Mouse (Mus musculus): ENCODE measurements around the gene Nhlh1. TPM values are rescaled to one million over a fixed set of nuclear protein-coding genes. Genes with fewer than 3 reads are reported as not detected.

Gene Nhlh1
- total and polyA plus RNA-seq, 3 experiments = not detected

- Histone ChIP-seq H3K9ac (ENCODE audit: control insufficient read depth, low read depth, low read length, poor library complexity, severe bottlenecking) (no peak overlapping the region), H3K27me3 (ENCODE audit: control insufficient read depth in 1 of 2, insufficient read depth in 2 of 2, low read length in 2 of 2) (no peaks in the 10 kb centered on the region), H3K27ac (ENCODE audit: control insufficient read depth, low read depth, low read length) (no peak overlapping the region), H3K4me3 (ENCODE audit: control insufficient read depth in 1 of 2, insufficient read depth in 1 of 2, low read depth in 2 of 2, low read length in 2 of 2) (no peak overlapping the region), H3K9me3 (replicated peaks; ENCODE audit: insufficient read depth, low read length) (no peaks in the 10 kb centered on the region), H3K4me1 (ENCODE audit: control insufficient read depth in 1 of 2, insufficient read depth in 2 of 2, low read length in 2 of 2) (no peaks in the 10 kb centered on the region), H3K36me3 (ENCODE audit: control insufficient read depth in 1 of 2, insufficient read depth in 2 of 2, low read length in 2 of 2) (no peaks in the 10 kb centered on the region), H3K79me2 (ENCODE audit: control insufficient read depth, insufficient read depth, low read length, poor library complexity) (no peaks in the 10 kb centered on the region)
- TF ChIP-seq NELFE (IDR thresholded peaks at IDR 0.05; ENCODE audit: low read depth, low read length) = no peak
- no peak for TF ChIP-seq KAT2A (conservative IDR thresholded peaks at IDR 0.05; ENCODE audit: low read depth, low read length)
- TF ChIP-seq CTCF (IDR thresholded peaks at IDR 0.05 in 2 of 3, conservative IDR thresholded peaks at IDR 0.05 in 1 of 3; ENCODE audit: control insufficient read depth in 1 of 3, insufficient read depth in 1 of 3, low read depth in 2 of 3, low read length in 3 of 3, poor library complexity in 1 of 3, severe bottlenecking in 1 of 3) = no peak
- no peak for TF ChIP-seq ZMIZ1 (IDR thresholded peaks at IDR 0.05; ENCODE audit: low read depth, low read length)
- no peak for TF ChIP-seq TAL1 (IDR thresholded peaks at IDR 0.05; ENCODE audit: low read length)
- no peak for TF ChIP-seq MEF2A (IDR thresholded peaks at IDR 0.05; ENCODE audit: extremely low read depth, insufficient replicate concordance, low read depth, low read length, poor library complexity, severe bottlenecking)
- no peak for DNase-seq (ENCODE audit: low read depth, low spot score)
Measured at GRCm38 (mm10) chr1:172015312-172015939, 41.9 kb downstream of the Nhlh1 start.

GRCm38 (mm10) chr1:172014771-172015170, 42.6 kb downstream of the Nhlh1 start:
- no peak for DNase-seq (ENCODE audit: low read depth, low spot score)
- Histone ChIP-seq H3K36me3 (ENCODE audit: control insufficient read depth in 1 of 2, insufficient read depth in 2 of 2, low read length in 2 of 2) (no peaks in the 10 kb centered on the region), H3K27me3 (ENCODE audit: control insufficient read depth in 1 of 2, insufficient read depth in 2 of 2, low read length in 2 of 2) (no peaks in the 10 kb centered on the region), H3K4me3 (ENCODE audit: control insufficient read depth in 1 of 2, insufficient read depth in 1 of 2, low read depth in 2 of 2, low read length in 2 of 2) (no peak overlapping the region), H3K4me1 (ENCODE audit: control insufficient read depth in 1 of 2, insufficient read depth in 2 of 2, low read length in 2 of 2) (no peaks in the 10 kb centered on the region), H3K79me2 (ENCODE audit: control insufficient read depth, insufficient read depth, low read length, poor library complexity) (no peaks in the 10 kb centered on the region), H3K9me3 (replicated peaks; ENCODE audit: insufficient read depth, low read length) (no peaks in the 10 kb centered on the region), H3K27ac (ENCODE audit: control insufficient read depth, low read depth, low read length) (no peak overlapping the region), H3K9ac (ENCODE audit: control insufficient read depth, low read depth, low read length, poor library complexity, severe bottlenecking) (no peak overlapping the region)
- TF ChIP-seq EP300 (IDR thresholded peaks at IDR 0.05; ENCODE audit: low read depth in 1 of 2, low read length in 2 of 2) (no peak), SIN3A (IDR thresholded peaks at IDR 0.05; ENCODE audit: low read length) (no peak), HCFC1 (IDR thresholded peaks at IDR 0.05; ENCODE audit: low read depth, low read length) (no peak), UBTF (IDR thresholded peaks at IDR 0.05; ENCODE audit: borderline replicate concordance, insufficient read depth, low read depth, low read length) (no peak), CHD2 (IDR thresholded peaks at IDR 0.05; ENCODE audit: low read length) (no peak), JUND (IDR thresholded peaks at IDR 0.05; ENCODE audit: low read depth, low read length) (no peak), POLR2AphosphoS5 (IDR thresholded peaks at IDR 0.05; ENCODE audit: borderline replicate concordance, low read depth, low read length) (no peak)

GRCm38 (mm10) chr1:172012030-172012429, 45.3 kb downstream of the Nhlh1 start:
- TF ChIP-seq GABPA (IDR thresholded peaks at IDR 0.05; ENCODE audit: low read depth, low read length) (no peak), JUND (IDR thresholded peaks at IDR 0.05; ENCODE audit: low read depth, low read length) (no peak), CHD1 (IDR thresholded peaks at IDR 0.05; ENCODE audit: low read depth, low read length) (no peak), CTCF (IDR thresholded peaks at IDR 0.05 in 2 of 3, conservative IDR thresholded peaks at IDR 0.05 in 1 of 3; ENCODE audit: control insufficient read depth in 1 of 3, insufficient read depth in 1 of 3, low read depth in 2 of 3, low read length in 3 of 3, poor library complexity in 1 of 3, severe bottlenecking in 1 of 3) (peak; percentile 81 to 83 (median 83)), MAX (IDR thresholded peaks at IDR 0.05; ENCODE audit: low read length) (no peak), SIN3A (IDR thresholded peaks at IDR 0.05; ENCODE audit: low read length) (0 out of 2 replicates have a peak, but pooled peaks have one; percentile 36), MEF2A (IDR thresholded peaks at IDR 0.05; ENCODE audit: extremely low read depth, insufficient replicate concordance, low read depth, low read length, poor library complexity, severe bottlenecking) (no peak), MAZ (IDR thresholded peaks at IDR 0.05; ENCODE audit: low read depth, low read length) (0 out of 2 replicates have a peak, but pooled peaks have one; percentile 31), RCOR1 (IDR thresholded peaks at IDR 0.05; ENCODE audit: low read depth, low read length) (no peak), ZMIZ1 (IDR thresholded peaks at IDR 0.05; ENCODE audit: low read depth, low read length) (no peak), POLR2AphosphoS5 (IDR thresholded peaks at IDR 0.05; ENCODE audit: borderline replicate concordance, low read depth, low read length) (no peak), UBTF (IDR thresholded peaks at IDR 0.05; ENCODE audit: borderline replicate concordance, insufficient read depth, low read depth, low read length) (no peak), MXI1 (IDR thresholded peaks at IDR 0.05; ENCODE audit: low read depth, low read length) (no peak), RAD21 (IDR thresholded peaks at IDR 0.05; ENCODE audit: low read depth, low read length) (peak; percentile 59), CHD2 (IDR thresholded peaks at IDR 0.05; ENCODE audit: low read length) (no peak), SMC3 (IDR thresholded peaks at IDR 0.05; ENCODE audit: low read depth, low read length) (peak; percentile 92), ZC3H11A (IDR thresholded peaks at IDR 0.05; ENCODE audit: low read depth, low read length) (peak; percentile 52), NELFE (IDR thresholded peaks at IDR 0.05; ENCODE audit: low read depth, low read length) (no peak)
- Histone ChIP-seq H3K36me3 (ENCODE audit: control insufficient read depth in 1 of 2, insufficient read depth in 2 of 2, low read length in 2 of 2) (no peaks in the 10 kb centered on the region), H3K9me3 (replicated peaks; ENCODE audit: insufficient read depth, low read length) (no peaks in the 10 kb centered on the region), H3K79me2 (ENCODE audit: control insufficient read depth, insufficient read depth, low read length, poor library complexity) (no peaks in the 10 kb centered on the region), H3K27me3 (ENCODE audit: control insufficient read depth in 1 of 2, insufficient read depth in 2 of 2, low read length in 2 of 2) (no peaks in the 10 kb centered on the region), H3K9ac (ENCODE audit: control insufficient read depth, low read depth, low read length, poor library complexity, severe bottlenecking) (peak overlapping the region; percentile 12; the same call in 1 of the 2 replicates), H3K27ac (ENCODE audit: control insufficient read depth, low read depth, low read length) (no peak overlapping the region), H3K4me3 (ENCODE audit: control insufficient read depth in 1 of 2, insufficient read depth in 1 of 2, low read depth in 2 of 2, low read length in 2 of 2) (no peak overlapping the region), H3K4me1 (ENCODE audit: control insufficient read depth in 1 of 2, insufficient read depth in 2 of 2, low read length in 2 of 2) (no peaks in the 10 kb centered on the region)
- peak; percentile 76 for DNase-seq (ENCODE audit: low read depth, low spot score)

Data from MEL (cell line).